ENCODE assay signal across 9 mouse cellular contexts in the genomic region with DNA sequence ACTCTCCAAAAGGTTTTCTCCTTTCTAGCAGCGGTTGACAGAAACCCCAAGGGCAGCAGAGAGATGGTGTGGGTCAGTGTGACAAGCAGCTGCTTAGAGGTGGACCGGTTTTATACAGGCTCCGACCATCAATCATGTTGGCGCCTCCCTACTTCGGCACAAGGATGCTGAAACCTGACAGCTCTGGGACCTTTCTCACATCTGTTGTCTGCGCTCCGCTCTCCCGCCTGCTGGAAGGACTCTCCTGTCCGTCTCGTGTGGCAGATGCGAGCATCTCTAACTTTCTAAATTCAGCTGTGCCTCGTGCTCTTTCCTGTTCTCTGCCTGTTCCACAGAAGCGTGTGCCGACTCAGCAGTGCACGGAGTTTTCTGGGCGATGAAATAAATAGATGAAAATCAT. TPM values are rescaled to one million over a fixed set of nuclear protein-coding genes. Genes with fewer than 3 reads are reported as not detected.
DNase-seq lines count a peak whose midpoint lies in the region; ATAC-seq and TF ChIP-seq lines count a peak whose summit lies in the region.
"Had no signal": no experiment of that assay in that cellular context is flagged by ENCODE, and none has a peak within 500 bp of the region (broad histone marks: within the 10 kb centered on the region; RNA-seq: fewer than 3 reads in every experiment).

A gene (minus strand): TSS at position 210 of the 400 bp plus-strand sequence.

- H3K36me3 ChIP-seq in CH12.LX (replicated peaks in 1 of 2; ENCODE audit: control insufficient read depth in 1 of 2, insufficient read depth in 1 of 2, low read length in 1 of 2), result no peaks in the 10 kb centered on the region
- H3K36me3 ChIP-seq in limb, embryonic 15.5 days, result no peaks in the 10 kb centered on the region

- 13% methylated on average over 16 of the region's 16 CpGs for WGBS in limb, embryonic 15.5 days

- ATAC-seq in limb, embryonic 15.5 days (ENCODE audit: insufficient number of reproducible peaks, low FRiP score, low TSS enrichment, low read depth), result no peak; the same call in 1 of the 2 replicates

- no peak for TF ChIP-seq EP300 in CH12.LX (IDR thresholded peaks at IDR 0.05; ENCODE audit: low read length)

- no peak within 1 kb of the TSS for H3K4me3 ChIP-seq in CH12.LX (replicated peaks in 1 of 3; ENCODE audit: low read depth in 2 of 3, low read length in 2 of 3, poor library complexity in 1 of 3)
- H3K4me3 ChIP-seq in limb, embryonic 15.5 days, result peak within 1 kb of the TSS; percentile 19

- H3K27me3 ChIP-seq in CH12.LX (replicated peaks), result no peaks in the 10 kb centered on the region
- H3K27me3 ChIP-seq in limb, embryonic 15.5 days, result no peaks in the 10 kb centered on the region

- H3K27ac ChIP-seq in CH12.LX (ENCODE audit: insufficient read depth, low read depth), result no peak within 1 kb of the TSS
- H3K27ac ChIP-seq in limb, embryonic 15.5 days, result no peak within 1 kb of the TSS
- H3K27ac ChIP-seq: macrophage had no signal

- peak; percentile 4 to 10 for DNase-seq in heart, adult 18-20 months
- DNase-seq in heart, postnatal 36 days, result no peak
- DNase-seq in CH12.LX (ENCODE audit: extremely low read depth), result no peak
- peak; percentile 68 for DNase-seq in forelimb bud, embryonic 11.5 days (ENCODE audit: low read depth, low spot score)
- no peak for DNase-seq in thymus, postnatal 14 days
- no peak for DNase-seq in thymus, postnatal 0 days (ENCODE audit: low spot score)
- no peak for DNase-seq in left cerebral cortex, postnatal 25 days (ENCODE audit: low spot score in 2 of 2)

- no peak for TF ChIP-seq POLR2A in CH12.LX (IDR thresholded peaks at IDR 0.05; ENCODE audit: low read depth, low read length)

- 0 out of 2 replicates have a peak within 1 kb of the TSS, but pooled peaks have one; percentile 16 for H3K4me2 ChIP-seq in CH12.LX (ENCODE audit: insufficient read depth, low read depth, poor library complexity, severe bottlenecking)
- H3K4me2 ChIP-seq in limb, embryonic 15.5 days, result peak within 1 kb of the TSS; percentile 4; the same call in 1 of the 2 replicates

- no peaks in the 10 kb centered on the region for H3K79me2 ChIP-seq in CH12.LX (replicated peaks; ENCODE audit: control insufficient read depth, extremely low read depth, insufficient read depth, poor library complexity, severe bottlenecking)

- TF ChIP-seq CTCF in CH12.LX (conservative IDR thresholded peaks at IDR 0.05 in 1 of 2, IDR thresholded peaks at IDR 0.05 in 1 of 2; ENCODE audit: low read depth in 2 of 2, low read length in 2 of 2), result no peak

- no peak within 1 kb of the TSS for H3K9ac ChIP-seq in CH12.LX (ENCODE audit: insufficient read depth, low read depth)
- H3K9ac ChIP-seq in limb, embryonic 15.5 days, result no peak within 1 kb of the TSS

- in situ Hi-C loops in CH12.LX (cut with MboI; ENCODE audit: low pct_ligation_motif_present, low pct_unique_long_range_greater_than_20kb, low sequenced_read_pairs), result no loop called here

- TF ChIP-seq RAD21 in CH12.LX (IDR thresholded peaks at IDR 0.05; ENCODE audit: low read depth, low read length), result no peak

- intact Hi-C loops in heart, postnatal 36 days (cut with DNase I), result no loop called here
- intact Hi-C loops in left cerebral cortex, postnatal 25 days (cut with DNase I), result no loop called here

- dilution Hi-C loops in CH12.LX (cut with MboI; ENCODE audit: extremely low pct_ligation_motif_present, extremely low pct_unique_long_range_greater_than_20kb, low sequenced_read_pairs), result no loop called here

- H3K9me3 ChIP-seq in CH12.LX (replicated peaks; ENCODE audit: low read length), result no peaks in the 10 kb centered on the region
- no peaks in the 10 kb centered on the region for H3K9me3 ChIP-seq in limb, embryonic 15.5 days

- H3K4me1 ChIP-seq in CH12.LX (ENCODE audit: control insufficient read depth in 1 of 2, insufficient read depth in 2 of 2), result no peaks in the 10 kb centered on the region
- H3K4me1 ChIP-seq in limb, embryonic 15.5 days, result peaks cover 4% of the 10 kb centered on the region; the same call in 1 of the 2 replicates

TF ChIP-seq in CH12.LX, 34 proteins besides CTCF, POLR2A, EP300 and RAD21:
- no peak for TF ChIP-seq MAX (IDR thresholded peaks at IDR 0.05; ENCODE audit: low read length)
- no peak for TF ChIP-seq CHD2 (IDR thresholded peaks at IDR 0.05; ENCODE audit: low read length)
- no peak for TF ChIP-seq MEF2A (IDR thresholded peaks at IDR 0.05; ENCODE audit: borderline replicate concordance, low read depth, low read length)
- no peak for TF ChIP-seq IRF4 (IDR thresholded peaks at IDR 0.05; ENCODE audit: low read depth, low read length)
- TF ChIP-seq KAT2A (IDR thresholded peaks at IDR 0.05; ENCODE audit: insufficient replicate concordance, low read length), result no peak
- no peak for TF ChIP-seq SIN3A (IDR thresholded peaks at IDR 0.05; ENCODE audit: low read length)
- TF ChIP-seq ELF1 (IDR thresholded peaks at IDR 0.05; ENCODE audit: low read depth, low read length), result no peak
- TF ChIP-seq UBTF (IDR thresholded peaks at IDR 0.05; ENCODE audit: low read depth, low read length), result no peak
- no peak for TF ChIP-seq POLR2AphosphoS2 (IDR thresholded peaks at IDR 0.05; ENCODE audit: low read depth, low read length)
- TF ChIP-seq BHLHE40 (IDR thresholded peaks at IDR 0.05; ENCODE audit: low read depth, low read length), result no peak
- no peak for TF ChIP-seq ZKSCAN1 (IDR thresholded peaks at IDR 0.05; ENCODE audit: borderline replicate concordance, low read depth, low read length)
- no peak for TF ChIP-seq ZNF384 (IDR thresholded peaks at IDR 0.05; ENCODE audit: low read depth, low read length)
- TF ChIP-seq CHD1 (IDR thresholded peaks at IDR 0.05; ENCODE audit: low read depth, low read length), result no peak
- TF ChIP-seq JUND (conservative IDR thresholded peaks at IDR 0.05; ENCODE audit: low read depth, low read length), result no peak
- TF ChIP-seq HCFC1 (IDR thresholded peaks at IDR 0.05; ENCODE audit: low read depth, low read length), result no peak
- TF ChIP-seq E2F4 (IDR thresholded peaks at IDR 0.05; ENCODE audit: insufficient replicate concordance, low read depth, low read length), result no peak
- TF ChIP-seq MAZ (IDR thresholded peaks at IDR 0.05; ENCODE audit: low read depth, low read length), result no peak
- TF ChIP-seq SMC3 (IDR thresholded peaks at IDR 0.05; ENCODE audit: low read depth, low read length), result no peak
- no peak for TF ChIP-seq RCOR1 (conservative IDR thresholded peaks at IDR 0.05; ENCODE audit: low read depth, low read length)

RNA-seq across cellular contexts. Expression of the gene that starts here (rescaled TPM):
- total RNA-seq in heart, adult 18-20 months (2021), result under 1 TPM; 0.37 to 0.75 TPM
- total RNA-seq in heart, postnatal 36 days (2021), result under 1 TPM; 0.39 to 0.49 TPM
- total RNA-seq in CH12.LX (2012; rRNA removed) (not detected in 2 replicates), CH12.LX (2014; rRNA removed) (not detected in 2 replicates)
- polyA plus RNA-seq in CH12.LX (2012; ENCODE audit: insufficient read length, low read depth), result not detected in 2 replicates
- 69.8 and 231 TPM in 2 replicates for polyA plus RNA-seq in limb, embryonic 15.5 days (2015; fragmentation: Nextera tagmentation; extraction: Ambion mirVana)
- 1.3 and 1.7 TPM in 2 replicates for polyA plus RNA-seq in thymus, postnatal 0 days (2015; fragmentation: Nextera tagmentation; extraction: Ambion mirVana)
- 1 to 10 TPM; 4.6 to 5.7 TPM for total RNA-seq in left cerebral cortex, postnatal 25 days (2021)
- polyA plus RNA-seq: macrophage had no signal

Comparison
In these comparisons a context has a peak if more than half of its experiments do, and no peak if none do; other contexts are left out.
1. RNA of the gene that starts here (polyA plus RNA-seq): 69.8 to 231 TPM in limb, embryonic 15.5 days; 1.3 to 1.7 TPM in thymus, postnatal 0 days and not detected in CH12.LX; every median in the first group is over 10 times any median in the second.
2. Peak in DNase-seq in heart, adult 18-20 months; RNA of the gene not detected or under 1 TPM.